Mouse (Mus musculus) MEL (cell line): ENCODE data around the gene Unkl. TPM values are rescaled to one million over a fixed set of nuclear protein-coding genes. Genes with fewer than 3 reads are reported as not detected.
A peak's percentile ranks its signal among the peaks of the same experiment; 100 is the strongest.
"Not testable (repeated sequence)": the region's sequence is repeated elsewhere in the genome, so short reads cannot be mapped to it uniquely, and the experiment has no call there.

Source experiments
- DNase-seq: peaks from one replicate; pipeline ENCODE4 v3.0.0; 2011; ENCODE audit warnings: low read depth, low spot score
- H3K27ac ChIP-seq: 2 replicates; pipeline ENCODE4 v1.5.1; 2012; ENCODE audit warnings: low read depth, mild to moderate bottlenecking, control low read depth, low read length, moderate library complexity; ENCODE audit not compliant: control insufficient read depth
- H3K27me3 ChIP-seq, 2 experiments: fragments of 150-350 bp in 1 of 2; sonication (generic) in 1 of 2; 2 replicates each; pipeline ENCODE4 v1.6.1; 2012; ENCODE audit warnings: low read length in 2 of 2, mild to moderate bottlenecking in 2 of 2, improper control_type of control experiment in 1 of 2, moderate library complexity in 1 of 2; ENCODE audit not compliant: insufficient read depth in 2 of 2, control insufficient read depth in 1 of 2
- H3K36me3 ChIP-seq, 2 experiments: 2 replicates each; pipeline ENCODE4 v1.6.1; 2012 to 2014; ENCODE audit warnings: low read length in 2 of 2, improper control_type of control experiment in 1 of 2, inconsistent platforms in 1 of 2, mild to moderate bottlenecking in 1 of 2; ENCODE audit not compliant: insufficient read depth in 2 of 2, control insufficient read depth in 1 of 2
- H3K4me1 ChIP-seq, 2 experiments: fragments of 150-350 bp in 1 of 2; sonication (generic) in 1 of 2; 2 replicates each; pipeline ENCODE4 v1.6.1; 2012; ENCODE audit warnings: low read length in 2 of 2, improper control_type of control experiment in 1 of 2, mild to moderate bottlenecking in 1 of 2; ENCODE audit not compliant: insufficient read depth in 2 of 2, control insufficient read depth in 1 of 2
- H3K4me3 ChIP-seq, 2 experiments: fragments of 150-350 bp in 1 of 2; sonication (generic) in 1 of 2; 2 replicates each; pipeline ENCODE4 v1.5.1; 2012; ENCODE audit warnings: low read depth in 2 of 2, low read length in 2 of 2, mild to moderate bottlenecking in 2 of 2, moderate library complexity in 2 of 2, control low read depth in 1 of 2, improper control_type of control experiment in 1 of 2; ENCODE audit not compliant: control insufficient read depth in 1 of 2, insufficient read depth in 1 of 2
- H3K79me2 ChIP-seq: 2 replicates; pipeline ENCODE4 v1.6.1; 2012; ENCODE audit warnings: mild to moderate bottlenecking, low read length, moderate library complexity; ENCODE audit not compliant: control insufficient read depth, poor library complexity, insufficient read depth
- H3K9ac ChIP-seq: 2 replicates; pipeline ENCODE4 v1.6.1; 2012; ENCODE audit warnings: low read depth, mild to moderate bottlenecking, control low read depth, low read length, moderate library complexity; ENCODE audit not compliant: control insufficient read depth, poor library complexity, severe bottlenecking
- H3K9me3 ChIP-seq: fragments of 150-350 bp; sonication (generic); replicated peaks from 2 replicates; pipeline ENCODE4 v1.6.1; 2012; ENCODE audit warnings: mild to moderate bottlenecking, low read length, improper control_type of control experiment, moderate library complexity; ENCODE audit not compliant: insufficient read depth
- BHLHE40 ChIP-seq: IDR thresholded peaks from 2 replicates; pipeline ENCODE4 v1.6.1; 2012; ENCODE audit warnings: low read depth, mild to moderate bottlenecking, inconsistent platforms, low read length, improper control_type of control experiment, borderline replicate concordance
- CHD1 ChIP-seq: IDR thresholded peaks from 2 replicates; pipeline ENCODE4 v1.6.1; 2012; ENCODE audit warnings: low read depth, mild to moderate bottlenecking, inconsistent platforms, low read length, improper control_type of control experiment
- E2F4 ChIP-seq: IDR thresholded peaks from 2 replicates; pipeline ENCODE4 v1.6.1; 2011; ENCODE audit warnings: low read depth, low read length, improper control_type of control experiment, borderline replicate concordance
- EP300 ChIP-seq, 2 experiments: IDR thresholded peaks; 2 replicates each; pipeline ENCODE4 v1.6.1; 2011; ENCODE audit warnings: improper control_type of control experiment in 2 of 2, low read length in 2 of 2, low read depth in 1 of 2, mild to moderate bottlenecking in 1 of 2
- ETS1 ChIP-seq: IDR thresholded peaks from 2 replicates; pipeline ENCODE4 v1.6.1; 2012; ENCODE audit warnings: low read depth, mild to moderate bottlenecking, inconsistent platforms, low read length, improper control_type of control experiment, moderate library complexity
- HCFC1 ChIP-seq: IDR thresholded peaks from 2 replicates; pipeline ENCODE4 v1.6.1; 2012; ENCODE audit warnings: low read depth, mild to moderate bottlenecking, inconsistent platforms, low read length, improper control_type of control experiment, moderate library complexity
- JUND ChIP-seq: IDR thresholded peaks from 2 replicates; pipeline ENCODE4 v1.6.1; 2011; ENCODE audit warnings: low read depth, mild to moderate bottlenecking, improper control_type of control experiment, low read length
- KAT2A ChIP-seq: conservative IDR thresholded peaks from 2 replicates; pipeline ENCODE4 v1.6.1; 2012; ENCODE audit warnings: low read depth, low read length, improper control_type of control experiment, inconsistent platforms
- MAZ ChIP-seq: IDR thresholded peaks from 2 replicates; pipeline ENCODE4 v1.6.1; 2012; ENCODE audit warnings: low read depth, mild to moderate bottlenecking, inconsistent platforms, low read length, improper control_type of control experiment
- MXI1 ChIP-seq: IDR thresholded peaks from 2 replicates; pipeline ENCODE4 v1.6.1; 2011; ENCODE audit warnings: mild to moderate bottlenecking, low read depth, low read length, improper control_type of control experiment
- MYC ChIP-seq: IDR thresholded peaks from 2 replicates; pipeline ENCODE4 v1.6.1; 2011; ENCODE audit warnings: low read depth, mild to moderate bottlenecking, low read length, improper control_type of control experiment, moderate library complexity
- NELFE ChIP-seq: IDR thresholded peaks from 2 replicates; pipeline ENCODE4 v1.6.1; 2011; ENCODE audit warnings: low read depth, low read length, improper control_type of control experiment
- NRF1 ChIP-seq: IDR thresholded peaks from 2 replicates; pipeline ENCODE4 v1.6.1; 2014; ENCODE audit warnings: low read depth, mild to moderate bottlenecking, inconsistent platforms, low read length, improper control_type of control experiment, moderate library complexity; ENCODE audit not compliant: poor library complexity, insufficient read depth, severe bottlenecking
- POLR2A ChIP-seq, 2 experiments: IDR thresholded peaks; 2 replicates each; pipeline ENCODE4 v1.6.1; 2011 to 2012; ENCODE audit warnings: low read length in 2 of 2, mild to moderate bottlenecking in 2 of 2, control low read depth in 1 of 2, improper control_type of control experiment in 1 of 2, low read depth in 1 of 2, moderate library complexity in 1 of 2; ENCODE audit not compliant: control insufficient read depth in 1 of 2, insufficient read depth in 1 of 2, poor library complexity in 1 of 2
- POLR2AphosphoS2 ChIP-seq: IDR thresholded peaks from 2 replicates; pipeline ENCODE4 v1.6.1; 2011; ENCODE audit warnings: low read length, improper control_type of control experiment
- RAD21 ChIP-seq: IDR thresholded peaks from 2 replicates; pipeline ENCODE4 v1.6.1; 2011; ENCODE audit warnings: mild to moderate bottlenecking, low read depth, low read length, improper control_type of control experiment
- RCOR1 ChIP-seq: IDR thresholded peaks from 2 replicates; pipeline ENCODE4 v1.6.1; 2012; ENCODE audit warnings: low read depth, mild to moderate bottlenecking, inconsistent platforms, low read length, improper control_type of control experiment
- SMC3 ChIP-seq: IDR thresholded peaks from 2 replicates; pipeline ENCODE4 v1.6.1; 2011; ENCODE audit warnings: low read depth, low read length, improper control_type of control experiment
- TBP ChIP-seq: IDR thresholded peaks from 2 replicates; pipeline ENCODE4 v1.8.0; 2011; ENCODE audit warnings: low read depth, low read length, improper control_type of control experiment
- UBTF ChIP-seq: IDR thresholded peaks from 2 replicates; pipeline ENCODE4 v1.6.1; 2012; ENCODE audit warnings: low read depth, mild to moderate bottlenecking, inconsistent platforms, low read length, improper control_type of control experiment, moderate library complexity, borderline replicate concordance; ENCODE audit not compliant: insufficient read depth
- ZKSCAN1 ChIP-seq: IDR thresholded peaks from 2 replicates; pipeline ENCODE4 v1.6.1; 2012; ENCODE audit warnings: low read depth, mild to moderate bottlenecking, inconsistent platforms, low read length, improper control_type of control experiment, moderate library complexity
- ZMIZ1 ChIP-seq: IDR thresholded peaks from 2 replicates; pipeline ENCODE4 v1.6.1; 2012; ENCODE audit warnings: low read depth, mild to moderate bottlenecking, inconsistent platforms, low read length, improper control_type of control experiment, moderate library complexity
- polyA plus RNA-seq, 2 experiments: library from polyadenylated mRNA; stranded (reverse) in 1 of 2; unstranded in 1 of 2; fragments of >175 nt in 1 of 2; fragments of >200 nt in 1 of 2; gene quantifications; 2 replicates each; pipeline versions ENCODE4 v1.2.1 to v1.2.4; 2012; ENCODE audit warnings: low replicate concordance in 2 of 2, low read depth in 1 of 2; ENCODE audit not compliant: insufficient read length in 2 of 2, insufficient read depth in 1 of 2, missing spikeins in 1 of 2
- total RNA-seq: library from RNA; depleted of rRNA; stranded (reverse); fragments of 300-350 nt; gene quantifications from 2 replicates; pipeline ENCODE4 v1.2.3, GENCODE M21; 2012

Gene Unkl
- total and polyA plus RNA-seq, 3 experiments: 18.0 to 42.4 TPM; not detected in 1

- not testable (repeated sequence) for H3K4me1 ChIP-seq, H3K36me3 ChIP-seq
Measured at GRCm38 (mm10) chr17:25231621-25232020, 43.4 kb downstream of the Unkl start.

GRCm38 (mm10) chr17:25235635-25236034 lies 47.4 kb downstream of the Unkl start:
- H3K4me3 ChIP-seq: no peak overlapping the region
- no peak for DNase-seq
- TF ChIP-seq UBTF (no peak), ZKSCAN1 (no peak)
- H3K9ac ChIP-seq: no peak overlapping the region
- no peak overlapping the region for H3K27ac ChIP-seq
- no peaks in the 10 kb centered on the region for H3K9me3 ChIP-seq
- peaks cover 2 to 3% of the 10 kb centered on the region in 2 experiments; a peak in 3 of 4 replicates for H3K36me3 ChIP-seq
- H3K4me1 ChIP-seq: peaks cover 0 to 4% of the 10 kb centered on the region in 2 experiments; a peak in 1 of 4 replicates
- H3K27me3 ChIP-seq: no peaks in the 10 kb centered on the region
- peaks cover 8% of the 10 kb centered on the region for H3K79me2 ChIP-seq

More at GRCm38 (mm10) chr17:25231621-25232020, 43.4 kb downstream of the Unkl start:
- not testable (repeated sequence) for H3K27ac ChIP-seq, H3K9me3 ChIP-seq, DNase-seq, H3K27me3 ChIP-seq, H3K4me3 ChIP-seq, H3K9ac ChIP-seq, H3K79me2 ChIP-seq

- H3K27ac ChIP-seq: peak within 1 kb of the TSS; percentile 69
- peak; percentile 94 for DNase-seq
- TF ChIP-seq RCOR1 (no peak), HCFC1 (peak; percentile 83), POLR2A (IDR thresholded peaks at IDR 0.05; ENCODE audit: control insufficient read depth in 1 of 2, insufficient read depth in 1 of 2, low read depth in 1 of 2, low read length in 2 of 2, poor library complexity in 1 of 2) (peak; percentile 64 to 85), NRF1 (peak; percentile 78), KAT2A (peak; percentile 49; the same call in 1 of the 2 replicates), CHD1 (no peak), RAD21 (no peak), E2F4 (no peak), MAZ (peak; percentile 77; the same call in 1 of the 2 replicates), ZMIZ1 (peak; percentile 59; the same call in 1 of the 2 replicates), EP300 (IDR thresholded peaks at IDR 0.05; ENCODE audit: low read depth in 1 of 2, low read length in 2 of 2) (no peak), MXI1 (peak; percentile 95), ETS1 (no peak; the same call in 1 of the 2 replicates), JUND (no peak), SMC3 (no peak), BHLHE40 (peak; percentile 89), NELFE (peak; percentile 88), UBTF (no peak), POLR2AphosphoS2 (peak; percentile 73), TBP (0 out of 2 replicates have a peak, but pooled peaks have one; percentile 48), MYC (0 out of 2 replicates have a peak, but pooled peaks have one; percentile 56)
Measured at GRCm38 (mm10) chr17:25239695-25240636, 51.8 kb downstream of the Unkl start, which contains the start of the genes Gnptg and Tsr3. Gnptg (minus strand) TSS chr17:25240124. Tsr3 (plus strand) TSS chr17:25240170.

More at GRCm38 (mm10) chr17:25239695-25240636, 51.8 kb downstream of the Unkl start, which contains the start of the genes Gnptg and Tsr3:
- no peaks in the 10 kb centered on the region for H3K9me3 ChIP-seq
- peak within 1 kb of the TSS; percentile 92 for H3K9ac ChIP-seq
- no peaks in the 10 kb centered on the region for H3K27me3 ChIP-seq
- H3K79me2 ChIP-seq: peaks cover 18% of the 10 kb centered on the region
- H3K4me1 ChIP-seq: peaks cover 0 to 4% of the 10 kb centered on the region in 2 experiments; a peak in 1 of 4 replicates
- peak within 1 kb of the TSS; percentile 80 to 94 for H3K4me3 ChIP-seq
- peaks cover 0 to 11% of the 10 kb centered on the region in 2 experiments; a peak in 2 of 4 replicates for H3K36me3 ChIP-seq
